Mouse (Mus musculus) megakaryocyte, embryonic 14.5 days (primary cell): ENCODE results near the gene Ehbp1. TPM values are rescaled to one million over a fixed set of nuclear protein-coding genes. Genes with fewer than 3 reads are reported as not detected.
A peak's percentile ranks its signal among the peaks of the same experiment; 100 is the strongest.

Source experiments
- H3K27me3 ChIP-seq: replicated peaks from 2 replicates; pipeline ENCODE3; 2012; ENCODE audit warnings: inconsistent platforms
- H3K36me3 ChIP-seq: replicated peaks from 2 replicates; pipeline ENCODE3; 2012; ENCODE audit warnings: low read length, inconsistent platforms, mixed read lengths
- H3K4me1 ChIP-seq: 2 replicates; pipeline ENCODE4 v1.6.1; 2012; ENCODE audit warnings: inconsistent platforms
- H3K4me3 ChIP-seq: replicated peaks from 2 replicates; pipeline ENCODE3; 2012; ENCODE audit warnings: moderate library complexity, mild to moderate bottlenecking, inconsistent platforms
- H3K9me3 ChIP-seq: 2 replicates; pipeline ENCODE4 v1.6.1; 2012; ENCODE audit warnings: inconsistent platforms
- FLI1 ChIP-seq: IDR thresholded peaks from 2 replicates; pipeline ENCODE4 v1.6.1; 2012; ENCODE audit warnings: low read length, inconsistent platforms, mixed read lengths
- GATA1 ChIP-seq: IDR thresholded peaks from 3 replicates; pipeline ENCODE4 v1.6.1; 2012; ENCODE audit warnings: mixed read lengths, low read length, inconsistent platforms, borderline replicate concordance
- polyA plus RNA-seq: library from polyadenylated mRNA; stranded (reverse); fragments of >175 nt; gene quantifications from 2 replicates; pipeline ENCODE4 v1.2.3, GENCODE M21; 2012; ENCODE audit warnings: low replicate concordance; ENCODE audit not compliant: insufficient read depth

Ehbp1 gene
- polyA plus RNA-seq, 1 experiment, result 0.10 TPM

GRCm38 (mm10) chr11:22180146-22180545 lies 161.9 kb downstream of the Ehbp1 start:
- Histone ChIP-seq H3K4me1 (peaks cover 11% of the 10 kb centered on the region), H3K9me3 (no peaks in the 10 kb centered on the region), H3K27me3 (no peaks in the 10 kb centered on the region), H3K4me3 (no peak overlapping the region), H3K36me3 (no peaks in the 10 kb centered on the region)
- TF ChIP-seq GATA1, result no peak
- no peak for TF ChIP-seq FLI1

DNA sequence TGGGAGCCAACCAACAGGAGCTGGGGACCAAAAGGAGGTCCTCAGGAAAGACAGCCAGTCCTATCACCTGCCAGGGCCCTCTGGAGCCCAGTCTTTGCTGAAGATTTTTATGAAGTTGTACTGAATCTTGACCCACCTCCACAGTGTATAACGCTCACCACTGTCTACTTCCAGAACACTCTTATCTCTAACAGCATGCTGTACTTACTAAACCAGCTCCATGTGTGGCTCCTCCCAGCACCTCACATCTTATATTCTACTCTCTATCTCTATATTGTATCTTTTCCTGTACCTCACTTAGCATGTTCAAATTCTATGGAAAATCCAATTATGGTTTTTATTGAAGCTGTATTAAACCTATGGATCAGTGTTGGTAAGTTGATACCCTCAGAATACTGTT lies 163.5 kb downstream of the Ehbp1 start:
- Histone ChIP-seq H3K36me3 (no peaks in the 10 kb centered on the region), H3K4me1 (peaks cover 13% of the 10 kb centered on the region), H3K9me3 (no peaks in the 10 kb centered on the region), H3K4me3 (no peak overlapping the region), H3K27me3 (no peaks in the 10 kb centered on the region)
- TF ChIP-seq GATA1 (no peak), FLI1 (no peak)

DNA sequence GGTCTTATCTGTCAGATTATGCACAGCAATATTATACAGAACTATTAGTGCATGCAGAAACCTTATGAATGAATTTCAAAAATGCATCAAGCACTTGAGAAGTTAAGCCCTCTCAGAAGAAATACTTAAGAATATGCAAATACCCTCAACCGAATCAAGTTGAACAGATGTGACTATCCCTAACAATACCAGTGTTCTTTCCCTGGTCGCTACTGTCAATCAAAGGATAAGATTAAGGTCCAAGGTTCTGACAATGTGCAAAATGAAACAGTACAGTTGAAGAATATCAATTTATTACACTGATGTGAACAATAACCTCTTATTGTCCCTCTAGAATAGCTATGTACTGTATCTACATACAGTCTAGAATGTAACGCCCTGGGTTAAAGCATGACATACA lies 167.8 kb downstream of the Ehbp1 start:
- no peaks in the 10 kb centered on the region for H3K36me3 ChIP-seq
- H3K9me3 ChIP-seq, result no peaks in the 10 kb centered on the region
- H3K4me1 ChIP-seq, result peaks cover 24% of the 10 kb centered on the region
- no peak for TF ChIP-seq GATA1
- no peak for TF ChIP-seq FLI1
- no peak overlapping the region for H3K4me3 ChIP-seq
- H3K27me3 ChIP-seq, result no peaks in the 10 kb centered on the region

GRCm38 (mm10) chr11:22170962-22171638 lies 171.0 kb downstream of the Ehbp1 start:
- H3K4me3 ChIP-seq, result peak overlapping the region; percentile 65

DNA sequence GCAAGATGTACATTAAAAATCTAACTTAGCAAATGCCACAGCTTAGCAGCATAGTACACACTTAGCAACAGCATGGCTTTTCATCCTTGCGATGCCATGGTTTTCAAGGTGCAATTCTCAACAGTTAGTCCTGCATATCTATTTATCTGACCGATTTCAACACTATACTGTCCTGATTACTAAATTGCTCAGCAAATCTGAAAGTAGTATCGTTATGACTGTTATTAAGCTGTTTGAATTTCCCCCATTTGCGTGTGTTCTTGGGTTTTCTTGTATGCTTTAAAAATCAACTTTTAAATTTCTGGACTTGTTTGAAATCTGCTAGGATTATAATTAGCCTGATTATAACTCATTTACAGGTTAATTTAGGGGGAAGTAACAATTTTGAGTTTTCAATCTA lies 184.2 kb downstream of the Ehbp1 start:
- no peaks in the 10 kb centered on the region for H3K27me3 ChIP-seq
- TF ChIP-seq GATA1 (no peak), FLI1 (no peak)
- H3K4me1 ChIP-seq, result no peaks in the 10 kb centered on the region
- H3K36me3 ChIP-seq, result no peaks in the 10 kb centered on the region
- no peak overlapping the region for H3K4me3 ChIP-seq
- no peaks in the 10 kb centered on the region for H3K9me3 ChIP-seq

More at GRCm38 (mm10) chr11:22170962-22171638, 171.0 kb downstream of the Ehbp1 start:
- no peaks in the 10 kb centered on the region for H3K9me3 ChIP-seq
- TF ChIP-seq GATA1, result no peak
- TF ChIP-seq FLI1, result no peak
- peaks cover 23% of the 10 kb centered on the region for H3K4me1 ChIP-seq
- no peaks in the 10 kb centered on the region for H3K36me3 ChIP-seq
- H3K27me3 ChIP-seq, result no peaks in the 10 kb centered on the region

GRCm38 (mm10) chr11:22156182-22156581 lies 185.9 kb downstream of the Ehbp1 start:
- H3K4me1 ChIP-seq, result no peaks in the 10 kb centered on the region
- TF ChIP-seq GATA1, result no peak
- no peak for TF ChIP-seq FLI1

DNA sequence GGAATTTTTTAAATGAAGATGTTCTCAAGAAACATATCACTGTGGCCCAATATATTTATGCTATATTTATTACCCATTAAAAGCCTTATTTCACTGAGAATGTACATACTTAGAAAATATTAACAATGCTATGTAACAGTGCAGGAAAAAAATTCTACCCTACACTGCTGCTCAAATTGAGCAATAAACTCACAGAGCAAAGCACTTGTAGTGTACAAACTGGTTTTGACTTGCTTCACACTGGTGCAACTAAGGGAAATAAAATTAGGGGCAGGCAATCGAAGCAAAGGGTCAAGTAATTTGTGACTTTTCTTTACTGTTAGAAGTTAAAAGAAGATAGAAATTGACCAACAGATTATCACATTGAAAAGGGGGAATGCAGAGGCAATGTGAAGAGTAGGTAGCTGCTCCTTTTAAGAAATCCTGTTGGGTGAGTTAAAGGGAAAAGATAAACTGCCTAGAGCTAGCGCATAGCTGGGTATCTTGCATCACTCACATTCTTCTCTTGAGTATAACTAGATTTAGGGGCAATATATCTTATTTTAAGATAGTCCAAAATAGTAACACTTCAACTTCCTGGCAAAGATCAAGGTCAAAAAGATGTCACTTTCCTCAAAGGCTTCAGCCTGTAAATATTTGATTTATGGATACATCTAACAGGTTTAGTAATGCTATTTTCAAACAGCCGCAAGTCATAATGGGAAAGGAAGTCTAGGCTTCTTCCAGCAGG lies 186.6 kb downstream of the Ehbp1 start:
- Histone ChIP-seq H3K27me3 (no peaks in the 10 kb centered on the region), H3K4me1 (no peaks in the 10 kb centered on the region)

More at GRCm38 (mm10) chr11:22156182-22156581, 185.9 kb downstream of the Ehbp1 start:
- Histone ChIP-seq H3K36me3 (no peaks in the 10 kb centered on the region), H3K4me3 (no peak overlapping the region), H3K27me3 (no peaks in the 10 kb centered on the region), H3K9me3 (no peaks in the 10 kb centered on the region)

GRCm38 (mm10) chr11:22154501-22155294 lies 187.4 kb downstream of the Ehbp1 start:
- TF ChIP-seq FLI1, result no peak
- no peak for TF ChIP-seq GATA1
- no peaks in the 10 kb centered on the region for H3K4me1 ChIP-seq
- H3K36me3 ChIP-seq, result no peaks in the 10 kb centered on the region
- H3K4me3 ChIP-seq, result no peak overlapping the region
- no peaks in the 10 kb centered on the region for H3K27me3 ChIP-seq
- H3K9me3 ChIP-seq, result no peaks in the 10 kb centered on the region

More for the DNA sequence above, 186.6 kb downstream of the Ehbp1 start:
- no peak for TF ChIP-seq GATA1
- TF ChIP-seq FLI1, result no peak
- no peaks in the 10 kb centered on the region for H3K9me3 ChIP-seq
- no peaks in the 10 kb centered on the region for H3K36me3 ChIP-seq
- H3K4me3 ChIP-seq, result no peak overlapping the region

GRCm38 (mm10) chr11:22140737-22141136 lies 201.4 kb downstream of the Ehbp1 start:
- no peak for TF ChIP-seq FLI1
- TF ChIP-seq GATA1, result no peak
- Histone ChIP-seq H3K36me3 (no peaks in the 10 kb centered on the region), H3K27me3 (no peaks in the 10 kb centered on the region), H3K4me3 (no peak overlapping the region), H3K4me1 (no peaks in the 10 kb centered on the region), H3K9me3 (no peaks in the 10 kb centered on the region)

DNA sequence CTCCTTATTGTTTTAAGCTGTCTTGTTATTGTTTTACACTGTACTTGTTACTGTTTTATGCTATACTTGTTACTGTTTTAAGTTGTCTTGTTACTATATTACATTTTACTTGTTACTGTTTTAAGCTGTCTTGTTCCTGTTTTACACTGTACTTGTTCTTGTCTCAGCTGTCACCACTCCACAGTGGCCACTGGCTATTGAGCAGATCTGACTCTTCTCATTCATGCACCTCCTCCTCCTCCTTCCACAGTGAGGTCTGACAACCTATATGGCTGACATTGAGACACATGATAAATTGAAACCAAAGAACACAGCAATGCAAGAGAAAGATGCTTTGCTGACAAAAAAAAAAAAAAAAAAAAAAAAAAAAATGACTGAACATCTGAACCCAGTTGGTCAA lies 203.6 kb downstream of the Ehbp1 start:
- Histone ChIP-seq H3K4me3 (no peak overlapping the region), H3K9me3 (no peaks in the 10 kb centered on the region), H3K4me1 (no peaks in the 10 kb centered on the region), H3K27me3 (no peaks in the 10 kb centered on the region), H3K36me3 (no peaks in the 10 kb centered on the region)
- TF ChIP-seq GATA1 (no peak), FLI1 (no peak)
